Comparison of ENCODE assay signal across 10 mouse cellular contexts in the genomic region with DNA sequence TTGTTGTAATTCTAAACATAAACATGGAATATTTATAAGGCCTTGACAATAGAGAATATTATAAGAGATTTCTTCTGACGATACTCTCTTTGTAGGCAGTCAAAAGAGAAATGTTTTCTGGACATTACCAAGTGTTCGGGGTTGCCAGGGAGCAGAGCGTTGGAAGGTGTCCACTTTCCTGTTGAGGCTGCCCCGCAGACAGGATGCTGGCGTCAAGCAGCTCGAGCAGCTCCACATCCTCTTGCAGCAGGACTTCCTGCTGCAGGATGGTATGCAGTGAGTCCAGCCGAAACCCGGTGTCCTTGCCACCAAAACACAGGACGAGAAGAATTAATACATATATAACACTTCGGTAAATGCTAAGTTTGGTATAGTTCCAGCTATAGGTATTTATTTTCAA. TPM values are rescaled to one million over a fixed set of nuclear protein-coding genes. Genes with fewer than 3 reads are reported as not detected.
DNase-seq lines count a peak whose midpoint lies in the region; ATAC-seq and TF ChIP-seq lines count a peak whose summit lies in the region.
"Had no signal": no experiment of that assay in that cellular context is flagged by ENCODE, and none has a peak within 500 bp of the region (broad histone marks: within the 10 kb centered on the region; RNA-seq: fewer than 3 reads in every experiment).

No protein-coding gene starts in this region.

- H3K4me3 ChIP-seq in kidney, adult 2 months (ENCODE audit: insufficient read depth, low read depth, low read length), result no peak overlapping the region
- H3K4me3 ChIP-seq in kidney, embryonic 16.5 days (ENCODE audit: low read length), result no peak overlapping the region
- H3K4me3 ChIP-seq in forebrain, postnatal 0 days (ENCODE audit: low read depth, low read length), result no peak overlapping the region
- H3K4me3 ChIP-seq: limb, embryonic 12.5 days; megakaryocyte, embryonic 14.5 days had no signal

- H3K4me2 ChIP-seq in kidney, embryonic 16.5 days (replicated peaks; ENCODE audit: low read depth, low read length), result no peak overlapping the region
- no peak overlapping the region for H3K4me2 ChIP-seq in forebrain, postnatal 0 days (ENCODE audit: low read depth)
- H3K4me2 ChIP-seq: limb, embryonic 12.5 days had no signal

- H3K9me3 ChIP-seq in kidney, embryonic 16.5 days (ENCODE audit: low read length), result peaks cover 5% of the 10 kb centered on the region
- H3K9me3 ChIP-seq in forebrain, postnatal 0 days (ENCODE audit: low read length), result no peaks in the 10 kb centered on the region

- H3K9ac ChIP-seq in kidney, embryonic 16.5 days (replicated peaks; ENCODE audit: low read length), result no peak overlapping the region
- H3K9ac ChIP-seq in forebrain, postnatal 0 days, result no peak overlapping the region
- H3K9ac ChIP-seq: limb, embryonic 12.5 days had no signal

- TF ChIP-seq POLR2A in kidney, adult 2 months (IDR thresholded peaks at IDR 0.05; ENCODE audit: low read depth, low read length), result no peak

- DNase-seq in kidney, adult 2 months, result peak; percentile 68
- peak; percentile 18 for DNase-seq in cerebellum, adult 9-11 months
- DNase-seq in lung, postnatal 36 days, result peak; percentile 52
- DNase-seq in forebrain, postnatal 0 days, result no peak
- DNase-seq in adipocyte (ENCODE audit: low spot score) (no peak), MN1 (ENCODE audit: low spot score) (no peak)

- ATAC-seq in kidney, embryonic 16.5 days (ENCODE audit: low FRiP score, low TSS enrichment), result no peak
- peak; percentile 78 to 82 for ATAC-seq in hematopoietic stem cell, adult 5-6 weeks (replicated peaks in 1 of 2; ENCODE audit: insufficient read depth in 1 of 2, low FRiP score in 2 of 2, low TSS enrichment in 1 of 2, low read depth in 1 of 2, poor library complexity in 2 of 2, severe bottlenecking in 2 of 2)
- no peak for ATAC-seq in forebrain, postnatal 0 days

- no peaks in the 10 kb centered on the region for H3K27me3 ChIP-seq in kidney, adult 2 months (replicated peaks; ENCODE audit: control insufficient read depth, insufficient read depth, low read length)
- no peaks in the 10 kb centered on the region for H3K27me3 ChIP-seq in kidney, embryonic 16.5 days (ENCODE audit: insufficient read depth, low read length)
- no peaks in the 10 kb centered on the region for H3K27me3 ChIP-seq in forebrain, postnatal 0 days (ENCODE audit: insufficient read depth, low read length)
- H3K27me3 ChIP-seq: limb, embryonic 12.5 days; megakaryocyte, embryonic 14.5 days had no signal

- no peak overlapping the region for H3K27ac ChIP-seq in kidney, adult 2 months (ENCODE audit: insufficient read depth, low read depth, low read length)
- no peak overlapping the region for H3K27ac ChIP-seq in kidney, embryonic 16.5 days (ENCODE audit: low read length)
- H3K27ac ChIP-seq in forebrain, postnatal 0 days (ENCODE audit: low read depth, low read length), result no peak overlapping the region
- H3K27ac ChIP-seq: limb, embryonic 12.5 days had no signal

- WGBS in kidney, adult 2 months, result 70% methylated on average over 10 of the region's 10 CpGs
- WGBS in kidney, embryonic 16.5 days, result 82% methylated on average over 10 of the region's 10 CpGs
- WGBS in forebrain, postnatal 0 days, result 92% methylated on average over 10 of the region's 10 CpGs

- TF ChIP-seq CTCF in kidney, adult 2 months (conservative IDR thresholded peaks at IDR 0.05; ENCODE audit: insufficient read depth, insufficient read length, low read depth, low read length), result no peak
- TF ChIP-seq CTCF in forebrain, postnatal 0 days (IDR thresholded peaks at IDR 0.05; ENCODE audit: low read depth), result no peak

- H3K36me3 ChIP-seq in kidney, adult 2 months (ENCODE audit: control insufficient read depth, insufficient read depth, low read length), result peaks cover 9% of the 10 kb centered on the region
- peaks cover 63% of the 10 kb centered on the region for H3K36me3 ChIP-seq in kidney, embryonic 16.5 days (ENCODE audit: insufficient read depth, low read length)
- H3K36me3 ChIP-seq in forebrain, postnatal 0 days (ENCODE audit: insufficient read depth), result peaks cover 78% of the 10 kb centered on the region

- H3K4me1 ChIP-seq in kidney, adult 2 months (ENCODE audit: control insufficient read depth, insufficient read depth, low read length), result no peaks in the 10 kb centered on the region
- H3K4me1 ChIP-seq in kidney, embryonic 16.5 days (ENCODE audit: insufficient read depth, low read length), result no peaks in the 10 kb centered on the region
- H3K4me1 ChIP-seq in forebrain, postnatal 0 days (ENCODE audit: insufficient read depth), result no peaks in the 10 kb centered on the region
- H3K4me1 ChIP-seq: limb, embryonic 12.5 days had no signal

RNA-seq across cellular contexts. Expression of gene Vezt, which starts 35.4 kb away (rescaled TPM):
- polyA plus RNA-seq in kidney, adult 2 months (2012; rRNA removed), result 11.2 and 12.2 TPM in 2 replicates
- polyA plus RNA-seq in kidney, embryonic 16.5 days (2015; fragmentation: Nextera tagmentation; extraction: Ambion mirVana), result 24.5 TPM in 2 replicates
- total RNA-seq in hematopoietic stem cell, adult 5-6 weeks (2017), result 7.4 and 17.1 TPM in 2 replicates
- 65.9 and 66.0 TPM in 2 replicates for total RNA-seq in forebrain, postnatal 0 days (2014; rRNA removed)
- 37.5 and 40.1 TPM in 2 replicates for polyA plus RNA-seq in forebrain, postnatal 0 days (2015; fragmentation: Nextera tagmentation; extraction: Ambion mirVana)

RNA-seq across cellular contexts. Expression of gene Fgd6, which starts 35.6 kb away (rescaled TPM):
- polyA plus RNA-seq in kidney, adult 2 months (2012; rRNA removed), result 2.3 TPM in 2 replicates
- polyA plus RNA-seq in kidney, embryonic 16.5 days (2015; fragmentation: Nextera tagmentation; extraction: Ambion mirVana), result 3.3 TPM in 2 replicates
- total RNA-seq in hematopoietic stem cell, adult 5-6 weeks (2017), result 0.65 and 0.75 TPM in 2 replicates
- 2.2 and 3.6 TPM in 2 replicates for total RNA-seq in forebrain, postnatal 0 days (2014; rRNA removed)
- 0.63 and 1.5 TPM in 2 replicates for polyA plus RNA-seq in forebrain, postnatal 0 days (2015; fragmentation: Nextera tagmentation; extraction: Ambion mirVana)

Comparison
In these comparisons a context has a peak if more than half of its experiments do, and no peak if none do; other contexts are left out.
1. DNase-seq: peak in kidney, adult 2 months (single experiment), cerebellum, adult 9-11 months (single experiment) and lung, postnatal 36 days (single experiment); none in forebrain, postnatal 0 days (single experiment), adipocyte (single experiment) and MN1 (single experiment).
2. ATAC-seq: peak in hematopoietic stem cell, adult 5-6 weeks (2 of 2); none in kidney, embryonic 16.5 days (single experiment) and forebrain, postnatal 0 days (single experiment).